Mouse (Mus musculus) brain, embryonic 14.5 days (tissue): ENCODE results near the gene Nr0b1.

Experiments
- CTCF ChIP-seq: fragments of 200-500 bp; IDR thresholded peaks from 2 replicates; pipeline ENCODE4 v1.5.1; 2012; ENCODE audit warnings: inconsistent platforms, mild to moderate bottlenecking, moderate library complexity, borderline replicate concordance; ENCODE audit not compliant: insufficient read depth, insufficient read length; ENCODE audit errors: extremely low read depth
- POLR2A ChIP-seq: fragments of 200-500 bp; IDR thresholded peaks from 2 replicates; pipeline ENCODE4 v1.6.1; 2012; ENCODE audit warnings: mild to moderate bottlenecking, inconsistent platforms, borderline replicate concordance; ENCODE audit not compliant: poor library complexity, insufficient read depth, insufficient read length, severe bottlenecking; ENCODE audit errors: extremely low read depth

- TF ChIP-seq CTCF (0 out of 2 replicates have a peak, but pooled peaks have one; percentile 5), POLR2A (no peak)
Measured at GRCm38 (mm10) chrX:86192420-86192994, 943 bp downstream of the Nr0b1 start.
